Mouse (Mus musculus) frontal cortex, adult 2 months (tissue): ENCODE results near the gene Fpgs. TPM values are rescaled to one million over a fixed set of nuclear protein-coding genes. Genes with fewer than 3 reads are reported as not detected.
A peak's percentile ranks its signal among the peaks of the same experiment; 100 is the strongest.

ENCODE experiments used
- DNase-seq, 2 experiments: peaks; one replicate each; pipeline ENCODE4 v3.0.0; 2022; ENCODE audit warnings: low spot score in 1 of 2; ENCODE audit errors: extremely low spot score in 1 of 2
- polyA plus RNA-seq: library from polyadenylated mRNA; depleted of rRNA; stranded (reverse); fragments of >200 nt; gene quantifications from 2 replicates; pipeline ENCODE4 v1.2.3, GENCODE M21; 2012; rRNA removed

The Fpgs gene
- 16.8 and 24.8 TPM in 2 replicates for polyA plus RNA-seq

- DNase-seq = no peak
These were observed at the start of gene Fpgs for GRCm38 (mm10) chr2:32704021-32704421. Gene Fpgs (minus strand): TSS chr2:32704145.

- no peak for DNase-seq
These were observed 48.2 kb upstream of the Fpgs start for GRCm38 (mm10) chr2:32752181-32752580.

GRCm38 (mm10) chr2:32751665-32752033, 47.7 kb upstream of the Fpgs start:
- no peak for DNase-seq

GRCm38 (mm10) chr2:32750887-32751664, 47.1 kb upstream of the Fpgs start:
- DNase-seq = no peak

GRCm38 (mm10) chr2:32750199-32750598, 46.3 kb upstream of the Fpgs start:
- DNase-seq = no peak

GRCm38 (mm10) chr2:32749082-32749481, 45.1 kb upstream of the Fpgs start:
- no peak for DNase-seq

DNA sequence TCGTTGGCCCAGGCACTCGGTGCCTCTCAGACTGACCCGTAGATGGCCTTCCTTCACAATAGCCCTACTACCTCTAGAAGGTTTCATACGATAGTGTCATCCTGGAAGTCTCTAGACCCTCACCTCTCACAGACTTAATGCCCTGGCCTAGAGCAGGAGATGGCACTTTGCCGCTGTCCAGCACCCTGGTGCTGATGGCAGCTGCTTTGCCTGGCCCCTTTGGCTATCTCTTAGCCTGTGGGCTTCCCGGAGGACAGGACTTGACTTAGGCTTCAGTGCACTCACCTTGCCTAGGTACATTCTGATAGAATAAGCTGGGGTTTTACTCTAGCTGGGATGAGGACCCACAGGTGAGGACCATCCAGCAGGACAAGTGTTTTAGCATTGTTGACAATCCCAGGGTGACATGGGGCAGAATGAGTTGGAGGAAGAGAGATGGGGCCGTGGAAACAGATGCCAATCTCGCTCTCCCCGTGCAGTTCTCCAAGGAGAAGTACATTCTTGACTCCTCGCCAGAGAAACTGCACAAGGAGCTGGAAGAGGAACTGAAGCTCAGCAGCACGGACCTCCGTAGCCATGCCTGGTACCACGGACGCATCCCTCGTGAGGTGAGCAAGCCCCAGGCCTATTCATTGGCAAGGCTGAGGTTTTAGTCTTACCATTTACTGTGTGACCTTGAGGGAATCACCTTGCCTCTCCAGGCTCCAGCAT, 40.5 kb upstream of the Fpgs start:
- DNase-seq = no peak

- DNase-seq = peak; percentile 79 to 89
These were observed 38.2 kb upstream of the Fpgs start for GRCm38 (mm10) chr2:32742173-32742531.

DNA sequence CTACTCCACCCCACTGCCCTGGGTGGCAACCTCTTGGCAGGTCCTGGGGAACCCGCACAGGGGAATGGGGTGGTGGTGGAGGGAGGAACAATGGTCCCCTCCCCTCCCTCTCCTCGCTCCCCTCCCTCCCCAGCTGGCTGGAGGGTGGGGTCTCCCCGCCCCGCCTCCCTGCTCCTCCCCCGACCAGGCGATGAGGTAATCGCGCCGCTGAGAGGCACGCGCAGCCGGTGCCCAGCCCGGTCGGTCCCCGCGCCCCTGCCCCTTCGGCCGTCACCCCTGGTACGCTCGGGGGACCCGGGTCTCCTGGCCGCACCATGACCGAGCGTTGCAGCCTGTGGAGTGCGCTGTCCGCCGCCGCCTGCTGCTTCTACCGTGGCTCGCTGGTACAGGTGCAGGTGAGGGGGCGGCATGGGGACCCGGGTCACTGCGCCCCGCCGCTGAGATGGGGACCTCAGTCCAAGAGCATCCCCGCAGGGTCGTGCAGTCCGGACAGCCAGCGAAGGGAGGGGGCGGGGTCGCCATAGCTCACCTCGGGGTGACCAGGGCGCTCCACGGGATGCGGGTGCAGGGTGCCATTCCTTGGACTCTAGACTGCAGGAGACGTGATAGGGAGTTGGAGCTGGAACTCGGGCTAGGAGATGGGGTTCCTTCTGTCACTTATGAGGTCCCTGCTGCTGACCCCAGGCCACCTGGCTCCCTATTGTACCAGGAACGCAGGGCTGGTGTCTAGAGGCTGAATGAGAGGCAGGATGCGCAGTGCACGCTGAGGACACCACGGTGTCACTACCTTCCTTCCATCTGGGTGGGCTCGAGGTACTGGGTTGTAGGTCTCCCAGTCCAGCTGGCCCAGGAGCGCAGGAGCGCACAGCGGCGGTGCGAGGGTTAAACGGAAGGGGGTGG, 37.6 kb upstream of the Fpgs start:
- DNase-seq = peak in 1 of 2 experiments; percentile 62

DNA sequence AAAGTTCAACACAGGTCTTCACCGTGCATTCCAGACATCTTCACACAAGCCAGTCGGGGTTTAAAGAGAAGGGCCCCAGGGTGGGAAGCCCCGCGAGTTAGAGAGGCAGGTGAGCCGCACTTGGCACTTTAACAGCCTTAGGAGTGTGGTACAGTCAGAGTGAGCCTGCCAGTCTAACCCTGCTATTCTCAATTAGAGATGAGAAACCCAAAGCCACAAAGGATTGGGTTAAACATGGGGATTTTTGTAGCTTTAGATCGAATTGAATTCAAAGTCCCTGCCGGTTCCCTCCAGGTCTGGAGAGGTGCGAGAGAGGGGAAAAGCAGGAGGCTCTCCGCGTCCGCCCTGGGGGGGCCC, 36.9 kb upstream of the Fpgs start, which contains the start of gene 6330409D20Rik:
Gene 6330409D20Rik, minus strand, starts transcription at position 101 of the 357 bp plus-strand sequence.
- no peak for DNase-seq

- DNase-seq = no peak
These were observed 35.4 kb upstream of the Fpgs start for GRCm38 (mm10) chr2:32739311-32739710.

DNA sequence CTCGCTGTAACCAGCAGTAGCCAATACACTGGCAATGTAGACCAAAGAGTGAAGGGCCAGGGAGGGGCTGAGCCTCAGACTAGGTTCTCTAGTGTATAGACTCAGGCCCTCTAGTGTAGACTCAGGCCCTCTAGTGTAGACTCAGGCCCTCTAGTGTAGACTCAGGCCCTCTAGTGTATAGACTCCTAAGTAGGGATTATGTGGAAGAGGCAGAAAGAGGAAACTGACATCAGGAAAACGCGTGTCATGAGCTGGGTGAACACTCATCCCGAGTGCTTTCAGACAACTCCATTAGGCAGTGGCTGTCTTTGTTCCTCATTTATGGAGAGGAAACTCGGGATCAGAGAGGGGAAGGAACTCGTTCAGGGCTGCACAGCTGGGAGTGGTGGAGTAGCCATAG, 33.1 kb upstream of the Fpgs start:
- no peak for DNase-seq

GRCm38 (mm10) chr2:32736306-32736829, 32.4 kb upstream of the Fpgs start:
- no peak for DNase-seq

DNA sequence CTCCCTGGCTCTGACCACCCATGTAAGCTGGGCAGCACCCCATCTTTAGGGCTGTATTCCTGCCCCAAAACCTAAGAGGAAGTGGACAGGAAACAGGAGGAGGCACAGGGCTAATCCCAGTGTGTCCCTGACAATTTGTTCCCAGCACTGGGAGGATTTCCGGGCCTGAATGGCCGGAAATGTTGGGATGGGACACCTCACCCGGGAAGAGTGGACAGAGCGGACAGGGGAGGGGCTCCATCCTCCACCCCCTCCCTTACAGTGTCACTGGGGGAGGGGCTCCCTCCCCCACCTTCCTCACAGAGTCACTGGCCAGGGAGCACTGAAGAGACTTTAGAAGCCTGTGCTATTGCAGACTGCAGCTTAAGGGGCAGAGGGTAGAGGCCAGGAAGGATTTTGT, 31.0 kb upstream of the Fpgs start:
- no peak for DNase-seq

GRCm38 (mm10) chr2:32734480-32734879, 30.5 kb upstream of the Fpgs start:
- no peak for DNase-seq

- no peak for DNase-seq
These were observed 28.8 kb upstream of the Fpgs start for GRCm38 (mm10) chr2:32732695-32733094.

GRCm38 (mm10) chr2:32731911-32732310, 28.0 kb upstream of the Fpgs start:
- DNase-seq = no peak

DNA sequence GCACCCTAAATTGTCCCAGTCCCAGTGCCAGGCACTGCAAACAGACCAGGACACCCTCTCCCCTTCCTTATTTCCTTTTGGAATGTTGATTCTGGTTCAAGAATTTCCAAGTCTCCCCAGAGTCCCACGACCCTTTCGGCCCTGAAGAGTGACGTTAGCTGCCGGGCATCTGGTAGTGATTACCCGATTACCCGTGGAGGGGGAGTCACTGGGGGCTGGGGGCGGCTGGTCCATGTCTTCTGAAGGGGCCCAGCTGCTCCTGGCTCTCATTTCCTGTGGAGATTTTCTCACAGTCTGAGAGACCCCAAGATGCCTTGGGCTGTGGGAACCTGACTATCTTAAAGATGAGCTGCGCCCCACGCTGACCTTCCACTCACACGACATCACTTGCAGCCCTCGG, 26.9 kb upstream of the Fpgs start:
- no peak for DNase-seq

GRCm38 (mm10) chr2:32729547-32729946, 25.6 kb upstream of the Fpgs start:
- no peak for DNase-seq

DNA sequence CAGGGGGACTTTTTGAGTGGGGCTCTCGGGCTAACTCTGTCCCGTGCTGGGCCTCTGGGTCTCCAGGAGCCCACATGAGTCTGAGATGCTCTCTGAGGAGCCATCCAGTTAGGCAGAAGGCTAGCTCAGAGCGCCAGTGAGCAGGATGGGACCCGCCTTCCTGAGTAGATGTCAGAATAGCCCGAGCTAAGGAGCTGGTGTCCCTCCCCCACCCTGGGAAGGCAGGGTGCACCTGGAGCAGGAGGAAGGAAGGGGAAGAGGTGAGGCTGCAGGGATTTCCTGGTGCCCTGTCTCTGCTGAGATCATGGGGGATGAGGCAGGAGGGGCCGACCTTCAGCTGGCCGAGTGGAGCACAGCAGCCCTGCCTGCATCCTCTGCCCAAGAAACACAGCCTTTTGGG, 24.5 kb upstream of the Fpgs start:
- no peak for DNase-seq

DNA sequence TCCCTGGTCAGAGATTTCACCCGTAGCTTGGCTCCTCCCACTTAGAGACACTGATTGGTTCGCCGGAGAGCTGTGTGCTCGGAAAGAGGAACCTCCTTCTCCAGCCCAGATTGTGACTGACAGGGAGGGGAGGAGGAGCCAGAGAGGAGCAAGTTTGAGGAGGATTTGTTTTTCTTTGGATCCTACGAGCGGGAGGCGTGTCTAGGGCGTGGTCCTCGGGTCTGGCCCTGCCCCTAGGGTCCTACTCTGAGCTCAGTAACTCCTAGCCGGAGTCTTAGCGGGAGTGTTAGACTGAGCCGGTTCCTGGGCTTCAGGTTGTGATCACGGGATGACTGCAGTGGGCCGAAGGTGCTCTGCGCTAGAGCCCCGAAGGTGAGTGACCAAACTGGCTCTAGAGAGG, 23.5 kb upstream of the Fpgs start:
- peak; percentile 82 to 87 for DNase-seq
